Mouse (Mus musculus): ENCODE data around the gene Zfp965. TPM values are rescaled to one million over a fixed set of nuclear protein-coding genes. Genes with fewer than 3 reads are reported as not detected.
"Not testable (repeated sequence)": the region's sequence is repeated elsewhere in the genome, so short reads cannot be mapped to it uniquely, and the experiment has no call there.

Zfp965 gene
- total RNA-seq (2018; cell fraction: chromatin; rRNA removed), result 10 to 100 TPM in 14 of 26 experiments, 1 to 10 TPM in 12; 1.6 to 25.4 (median 10.3) TPM
- total RNA-seq (2018; cell fraction: cytosol; rRNA removed), result 1 to 10 TPM; 1.2 to 7.0 (median 2.8) TPM
- total RNA-seq (2018; cell fraction: nucleus; rRNA removed), result 10 to 100 TPM in 11 of 26 experiments, 1 to 10 TPM in 15; 1.7 to 27.1 (median 9.0) TPM
- 2.6 to 6.7 TPM (median 5.0 TPM) in 3 replicates for polyA plus RNA-seq (2018)

GRCm38 (mm10) chr2:175469685-175470084 is at the start of gene Zfp965:
TSS of gene Zfp965 (plus strand) at chr2:175469985.
- not testable (repeated sequence) for H3K27ac ChIP-seq; H3K4me3 ChIP-seq (ENCODE audit: inconsistent target); H3K79me2 ChIP-seq (ENCODE audit: inconsistent target); H3K36me3 ChIP-seq (ENCODE audit: inconsistent target)
- no CpG with 5 or more reads among the region's 6 CpGs for WGBS (ENCODE audit: missing documents)

GRCm38 (mm10) chr2:175435707-175436106 is 34.1 kb upstream of the Zfp965 start, which contains the start of gene Gm4724:
TSS of gene Gm4724 (minus strand) at chr2:175435807.
- not testable (repeated sequence) for H3K27ac ChIP-seq; H3K79me2 ChIP-seq (ENCODE audit: inconsistent target); H3K4me3 ChIP-seq (ENCODE audit: inconsistent target); H3K36me3 ChIP-seq (ENCODE audit: inconsistent target)
- WGBS (ENCODE audit: missing documents), result no CpG with 5 or more reads among the region's 4 CpGs

Other genes starting within 250 kb of the Zfp965 start
- gene Gm14440, start 194.9 kb upstream of the Zfp965 start, polyA plus RNA-seq (2018), result 0.61 to 3.2 TPM in 2 of 3 replicates, not detected in the other
- 8.3 to 14.7 TPM (median 10.3 TPM) in 3 replicates for gene Gm4631, start 131.8 kb upstream of the Zfp965 start, polyA plus RNA-seq (2018)
- 2.3 to 3.4 TPM (median 3.2 TPM) in 3 replicates for gene Zfp968, start 97.5 kb upstream of the Zfp965 start, polyA plus RNA-seq (2018)
- gene Gm4724, start 34.2 kb upstream of the Zfp965 start, polyA plus RNA-seq (2018), result 6.4 to 14.8 TPM (median 12.3 TPM) in 3 replicates
- not detected in 3 replicates for gene Gm11007, start 174.0 kb downstream of the Zfp965 start, polyA plus RNA-seq (2018)
- gene Zfp969, start 233.7 kb downstream of the Zfp965 start, polyA plus RNA-seq (2018), result not detected in 3 replicates